Mouse (Mus musculus) liver, embryonic 16.5 days (tissue): ENCODE measurements around the gene Casp14. TPM values are rescaled to one million over a fixed set of nuclear protein-coding genes. Genes with fewer than 3 reads are reported as not detected.
"Not testable (repeated sequence)": the region's sequence is repeated elsewhere in the genome, so short reads cannot be mapped to it uniquely, and the experiment has no call there.

Experiments used
- ATAC-seq: fragments of 200-750 bp; cut with Nextera tagmentation; 2 replicates; pipeline ENCODE4 v1.8.0; 2017; ENCODE audit warnings: low read depth, mild to moderate bottlenecking, moderate number of reproducible peaks, moderate library complexity
- H3K27ac ChIP-seq: fragments of 300-500 bp; sonication (generic); 2 replicates; pipeline ENCODE4 v1.5.1; 2014; ENCODE audit warnings: mild to moderate bottlenecking, low read length
- H3K27me3 ChIP-seq: fragments of 300-500 bp; sonication (generic); 2 replicates; pipeline ENCODE4 v1.6.1; 2014; ENCODE audit warnings: low read depth, low read length, mixed read lengths; ENCODE audit not compliant: control insufficient read depth, insufficient read depth
- H3K36me3 ChIP-seq: fragments of 300-500 bp; sonication (generic); 2 replicates; pipeline ENCODE4 v1.6.1; 2014; ENCODE audit warnings: mild to moderate bottlenecking; ENCODE audit not compliant: control insufficient read depth, insufficient read depth
- H3K4me1 ChIP-seq: fragments of 300-500 bp; sonication (generic); 2 replicates; pipeline ENCODE4 v1.6.1; 2014; ENCODE audit warnings: low read depth, low read length, mixed read lengths; ENCODE audit not compliant: control insufficient read depth
- H3K4me2 ChIP-seq: fragments of 300-500 bp; sonication (generic); 2 replicates; pipeline ENCODE4 v1.6.1; 2014; ENCODE audit warnings: low read depth, low read length, mixed read lengths
- H3K4me3 ChIP-seq: fragments of 300-500 bp; sonication (generic); 2 replicates; pipeline ENCODE4 v1.5.1; 2014; ENCODE audit warnings: low read depth, mild to moderate bottlenecking, low read length
- H3K9ac ChIP-seq: fragments of 300-500 bp; sonication (generic); 2 replicates; pipeline ENCODE4 v1.6.1; 2014; ENCODE audit warnings: low read depth, low read length
- H3K9me3 ChIP-seq: fragments of 300-500 bp; sonication (generic); replicated peaks from 2 replicates; pipeline ENCODE4 v1.6.1; 2016; ENCODE audit warnings: low read length; ENCODE audit not compliant: control insufficient read depth
- WGBS: fragments of 180-500 bp; shearing (Covaris S2); extraction: QIAGEN DNeasy Blood & Tissue Kit; methylation state at CpG from one replicate; pipeline ENCODE4 v1.1.7; 2014; ENCODE audit not compliant: insufficient replicate concordance; 5-methylcytosine and 5-hydroxymethylcytosine counted together
- polyA plus RNA-seq: library from polyadenylated mRNA; unstranded; fragments of >200 nt; fragmentation: Nextera tagmentation; extraction: Ambion mirVana; gene quantifications from 2 replicates; pipeline ENCODE4 v1.2.1, GENCODE M21; 2015

Gene Casp14
- polyA plus RNA-seq, 1 experiment from 2014 or later: not detected

DNA sequence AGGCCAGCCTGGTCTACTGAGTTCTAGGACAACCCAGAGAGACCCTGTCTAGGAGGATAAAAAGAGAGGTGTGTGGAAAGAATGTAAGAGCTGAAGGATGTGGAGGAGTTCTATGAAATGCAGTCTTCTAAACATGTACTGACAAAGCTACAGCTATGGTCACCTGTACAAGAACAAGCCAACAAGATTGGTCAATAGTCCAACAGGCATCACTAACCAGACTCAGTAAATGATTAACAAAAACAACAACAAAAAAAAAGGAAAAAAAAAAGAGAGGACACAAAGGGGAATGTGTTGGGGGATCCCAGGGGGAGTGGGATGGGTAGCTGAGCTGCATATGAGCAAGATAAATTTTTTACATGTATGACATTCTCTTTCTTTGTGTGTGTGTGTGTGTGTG, 7.4 kb downstream of the Casp14 start:
- Histone ChIP-seq H3K9ac (no peak overlapping the region), H3K36me3 (no peaks in the 10 kb centered on the region), H3K27ac (no peak overlapping the region), H3K4me3 (no peak overlapping the region), H3K4me2 (no peak overlapping the region), H3K4me1 (no peaks in the 10 kb centered on the region), H3K27me3 (no peaks in the 10 kb centered on the region), H3K9me3 (no peaks in the 10 kb centered on the region)
- no peak for ATAC-seq

DNA sequence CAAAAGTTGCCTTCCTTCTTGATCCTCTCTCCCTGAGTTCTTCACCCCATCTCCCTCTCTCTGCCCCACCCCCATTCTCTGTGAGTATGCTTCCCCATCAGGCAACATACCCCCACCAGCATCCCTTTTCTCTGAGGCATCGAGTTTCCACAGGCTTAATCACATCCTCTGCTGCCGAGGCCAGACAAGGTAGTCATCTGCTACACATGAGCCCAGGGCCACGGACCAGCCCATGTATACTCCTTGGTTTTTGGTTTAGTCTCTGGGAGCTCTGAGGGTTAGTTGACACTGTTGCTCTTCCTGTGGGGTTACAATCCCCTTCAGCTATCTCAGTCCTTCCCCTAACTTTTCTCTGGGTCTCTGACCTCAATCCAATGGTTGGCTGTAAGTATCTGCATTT, 17.2 kb downstream of the Casp14 start:
- WGBS: 36% methylated on average over 3 of the region's 3 CpGs
- H3K4me2 ChIP-seq: no peak overlapping the region
- no peaks in the 10 kb centered on the region for H3K9me3 ChIP-seq
- H3K4me3 ChIP-seq: no peak overlapping the region
- H3K27ac ChIP-seq: no peak overlapping the region
- H3K4me1 ChIP-seq: no peaks in the 10 kb centered on the region
- H3K36me3 ChIP-seq: no peaks in the 10 kb centered on the region
- no peak overlapping the region for H3K9ac ChIP-seq
- no peak for ATAC-seq
- H3K27me3 ChIP-seq: no peaks in the 10 kb centered on the region

DNA sequence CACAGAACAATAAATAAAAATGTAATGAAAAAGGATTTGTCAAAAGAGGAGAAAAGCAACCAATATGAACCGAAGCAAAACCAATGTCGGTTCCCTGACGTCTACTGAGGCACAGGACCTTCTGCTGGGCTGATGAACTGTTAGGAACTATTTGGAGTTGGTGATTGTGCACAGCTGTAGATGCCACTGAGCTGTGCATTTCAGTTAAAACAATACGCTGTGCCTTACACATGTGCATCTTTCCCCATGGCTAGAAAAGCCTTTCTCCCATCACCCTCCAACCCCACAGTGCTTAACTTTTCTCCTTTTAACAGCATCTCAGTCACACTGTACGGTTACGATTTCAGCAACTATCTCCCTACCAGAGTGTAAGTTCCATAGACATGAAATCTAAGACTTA, 28.1 kb downstream of the Casp14 start:
- Histone ChIP-seq H3K27ac (no peak overlapping the region), H3K36me3 (no peaks in the 10 kb centered on the region), H3K9ac (no peak overlapping the region), H3K9me3 (no peaks in the 10 kb centered on the region), H3K27me3 (no peaks in the 10 kb centered on the region), H3K4me3 (no peak overlapping the region), H3K4me2 (no peak overlapping the region), H3K4me1 (no peaks in the 10 kb centered on the region)
- ATAC-seq: no peak
- 71% methylated on average over 6 of the region's 6 CpGs for WGBS

DNA sequence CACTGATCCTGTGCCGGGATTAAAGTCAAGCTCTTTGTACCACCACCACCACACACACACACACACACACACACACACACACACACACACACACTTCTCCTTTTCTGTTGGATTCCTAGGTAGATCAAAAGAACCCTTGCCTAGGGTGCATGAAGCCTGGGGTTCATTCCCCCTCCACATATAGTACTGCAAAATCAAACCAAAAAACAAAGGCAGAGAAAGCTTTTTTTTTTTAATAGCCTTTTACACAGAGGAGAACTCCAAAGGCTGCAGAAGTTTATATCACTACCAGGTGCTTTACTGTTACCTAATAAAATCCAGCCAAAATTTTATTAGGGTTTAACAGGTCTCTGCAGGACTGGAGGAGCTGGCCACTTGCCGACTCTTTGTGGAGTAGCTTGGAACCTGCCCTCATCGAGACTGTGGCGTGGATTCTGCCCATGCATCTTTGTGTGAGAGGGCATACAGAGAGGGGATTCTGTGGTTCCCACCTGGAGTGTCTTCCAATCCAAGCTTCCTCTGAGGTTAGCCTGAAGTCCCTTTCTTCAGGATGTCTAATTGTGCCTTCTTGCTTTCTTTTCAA, 31.0 kb downstream of the Casp14 start:
- H3K36me3 ChIP-seq: no peaks in the 10 kb centered on the region
- H3K27me3 ChIP-seq: no peaks in the 10 kb centered on the region
- H3K9me3 ChIP-seq: no peaks in the 10 kb centered on the region
- no peak overlapping the region for H3K9ac ChIP-seq
- H3K4me2 ChIP-seq: no peak overlapping the region
- ATAC-seq: no peak
- H3K4me1 ChIP-seq: no peaks in the 10 kb centered on the region
- no peak overlapping the region for H3K4me3 ChIP-seq
- H3K27ac ChIP-seq: no peak overlapping the region
- WGBS: 49% methylated on average over 4 of the region's 4 CpGs

DNA sequence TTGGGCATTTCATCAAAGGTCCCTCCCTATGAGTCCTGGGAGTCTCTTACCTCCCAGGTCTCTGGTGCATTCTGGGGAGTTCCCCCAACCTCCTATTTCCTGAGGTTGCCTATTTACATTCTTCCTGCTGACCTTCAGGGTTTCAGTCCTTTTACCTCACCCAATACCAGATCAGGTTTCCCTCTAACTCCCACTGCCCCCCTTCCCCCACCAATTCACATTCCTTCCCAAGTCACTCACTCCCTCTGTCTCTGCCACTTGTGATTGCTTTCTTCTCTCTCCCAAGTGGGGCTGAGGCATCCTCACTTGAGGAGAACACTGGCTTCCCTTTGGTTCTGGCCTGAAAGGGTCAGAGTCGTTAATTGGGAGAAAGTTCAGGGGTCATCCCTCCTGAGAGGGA, 48.0 kb downstream of the Casp14 start:
- not testable (repeated sequence) for H3K4me3 ChIP-seq, H3K27me3 ChIP-seq, H3K27ac ChIP-seq, H3K9me3 ChIP-seq, H3K4me1 ChIP-seq, H3K36me3 ChIP-seq, H3K4me2 ChIP-seq, ATAC-seq, H3K9ac ChIP-seq
- 22% methylated on average over 1 of the region's 1 CpGs for WGBS

DNA sequence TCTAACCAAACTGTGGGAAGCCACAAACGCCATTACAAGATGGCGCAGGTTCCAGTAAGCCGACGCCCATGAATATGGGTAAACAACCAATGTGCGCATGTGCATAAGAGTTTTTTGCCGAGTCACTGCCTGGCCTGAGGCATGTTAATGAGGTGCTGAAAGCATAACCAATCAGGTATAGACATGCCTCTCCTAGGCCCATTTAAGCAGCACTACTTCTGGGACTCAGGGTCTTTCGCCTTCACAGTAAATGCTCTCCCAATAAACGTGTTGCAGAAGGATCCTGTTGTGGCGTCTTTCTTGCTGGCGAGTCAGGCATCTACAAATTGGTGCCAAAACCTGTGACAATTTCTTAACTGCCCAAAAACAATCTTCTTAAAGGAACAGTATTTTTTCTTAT, 51.4 kb downstream of the Casp14 start:
- 75% methylated on average over 10 of the region's 10 CpGs for WGBS
- H3K27me3 ChIP-seq, H3K4me2 ChIP-seq, ATAC-seq, H3K9me3 ChIP-seq, H3K4me1 ChIP-seq, H3K27ac ChIP-seq, H3K9ac ChIP-seq, H3K36me3 ChIP-seq, H3K4me3 ChIP-seq: not testable (repeated sequence)

DNA sequence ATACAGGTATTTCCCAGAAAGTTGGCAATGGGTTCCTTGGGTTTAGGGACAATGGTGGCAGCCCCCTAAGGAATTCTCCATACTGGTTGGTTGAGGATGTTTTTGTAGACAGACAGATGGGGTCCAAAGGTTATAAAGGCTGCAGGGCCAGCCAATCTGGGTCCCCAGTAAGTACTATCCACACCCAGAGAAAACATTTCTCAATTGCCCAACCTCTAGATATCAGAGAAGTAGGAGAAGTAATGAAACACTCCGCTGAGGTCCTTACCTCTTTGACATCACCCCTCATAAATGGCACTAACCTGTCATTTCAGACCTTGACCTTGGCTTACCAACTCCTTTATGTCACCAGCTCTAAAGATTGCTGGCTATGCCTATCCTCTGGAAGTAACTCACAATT, 53.5 kb downstream of the Casp14 start:
- no peak overlapping the region for H3K4me3 ChIP-seq
- H3K9ac ChIP-seq: no peak overlapping the region
- H3K4me2 ChIP-seq: no peak overlapping the region
- H3K27ac ChIP-seq: no peak overlapping the region
- H3K36me3 ChIP-seq: no peaks in the 10 kb centered on the region
- WGBS: 50% methylated on average over 1 of the region's 1 CpGs
- no peak for ATAC-seq
- H3K27me3 ChIP-seq: no peaks in the 10 kb centered on the region
- no peaks in the 10 kb centered on the region for H3K9me3 ChIP-seq
- H3K4me1 ChIP-seq: no peaks in the 10 kb centered on the region

Other genes starting within 250 kb of the Casp14 start
- not detected in 2 replicates for gene Olfr1358, start 200.9 kb downstream of the Casp14 start, polyA plus RNA-seq
- 13.7 and 14.6 TPM in 2 replicates for gene Ilvbl, start 143.9 kb downstream of the Casp14 start, polyA plus RNA-seq
- gene Syde1, start 126.3 kb downstream of the Casp14 start, polyA plus RNA-seq: 1.0 and 1.5 TPM in 2 replicates
- not detected in 2 replicates for gene Olfr1357, start 100.2 kb downstream of the Casp14 start, polyA plus RNA-seq
- gene Ccdc105, start 34.8 kb upstream of the Casp14 start, polyA plus RNA-seq: not detected in 2 replicates
- 0.22 and 0.26 TPM in 2 replicates for gene Slc1a6, start 62.2 kb upstream of the Casp14 start, polyA plus RNA-seq
- gene Olfr1356, start 133.9 kb upstream of the Casp14 start, polyA plus RNA-seq: not detected in 2 replicates
- gene Olfr1355, start 157.2 kb upstream of the Casp14 start, polyA plus RNA-seq: not detected in 2 replicates
- gene Olfr1354, start 194.9 kb upstream of the Casp14 start, polyA plus RNA-seq: not detected in 2 replicates
- gene Olfr8, start 232.3 kb upstream of the Casp14 start, polyA plus RNA-seq: not detected in 2 replicates
- gene Olfr1353, start 245.0 kb upstream of the Casp14 start, polyA plus RNA-seq: not detected in 2 replicates